Mouse (Mus musculus): ENCODE data around the gene Tgfa.

The Tgfa gene

DNA sequence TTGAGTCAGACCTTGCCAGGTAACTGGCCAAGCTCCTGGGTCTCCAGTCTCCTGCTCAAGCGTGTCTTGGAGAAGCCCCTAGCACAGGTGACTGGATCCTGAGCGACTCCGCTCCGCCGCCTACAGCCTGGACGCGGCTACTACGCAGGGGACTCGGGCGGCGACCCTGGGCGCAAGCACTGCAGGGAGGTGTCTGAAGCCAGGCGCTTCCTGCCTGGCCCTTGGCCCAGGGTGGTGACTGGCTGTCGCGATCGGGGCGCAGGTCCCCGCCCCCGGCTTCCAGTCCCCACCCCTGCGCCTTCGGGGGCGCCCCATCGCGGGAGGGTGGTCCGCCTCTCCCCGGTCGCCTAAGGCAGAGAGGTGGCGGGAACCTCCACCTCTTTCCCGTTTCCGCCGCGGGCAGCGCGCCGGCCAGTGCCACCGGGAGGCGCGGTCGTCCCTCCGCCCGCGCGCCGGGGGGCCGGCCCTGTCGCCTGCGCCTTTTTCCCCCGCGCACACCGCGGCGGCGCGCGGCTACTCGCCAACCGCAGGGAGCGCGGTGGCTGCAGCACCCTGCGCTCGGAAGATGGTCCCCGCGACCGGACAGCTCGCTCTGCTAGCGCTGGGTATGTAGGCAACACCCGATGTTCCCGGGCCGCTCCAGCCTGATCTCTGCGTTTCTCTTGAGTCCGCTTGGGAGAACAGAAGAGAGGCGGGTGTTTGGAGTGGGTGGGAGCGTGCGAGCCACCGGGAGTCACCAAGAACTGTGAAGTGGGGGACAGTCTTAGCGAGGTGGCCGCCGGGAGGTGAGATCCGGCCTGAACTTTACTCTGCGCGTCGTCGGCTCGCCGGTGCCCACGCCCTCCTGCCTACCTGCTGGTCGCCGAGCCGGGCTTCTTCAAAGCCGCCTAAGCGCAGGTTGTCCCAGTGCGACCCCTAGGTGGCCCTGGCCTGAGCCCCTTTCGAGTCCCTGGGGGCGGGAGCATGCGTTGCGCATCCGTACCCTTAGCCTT, at the start of gene Tgfa:
Gene Tgfa (plus strand): TSS at position 283 of the 992 bp plus-strand sequence.
- DNase-seq (ENCODE audit: low read depth, low spot score), result no peak

DNA sequence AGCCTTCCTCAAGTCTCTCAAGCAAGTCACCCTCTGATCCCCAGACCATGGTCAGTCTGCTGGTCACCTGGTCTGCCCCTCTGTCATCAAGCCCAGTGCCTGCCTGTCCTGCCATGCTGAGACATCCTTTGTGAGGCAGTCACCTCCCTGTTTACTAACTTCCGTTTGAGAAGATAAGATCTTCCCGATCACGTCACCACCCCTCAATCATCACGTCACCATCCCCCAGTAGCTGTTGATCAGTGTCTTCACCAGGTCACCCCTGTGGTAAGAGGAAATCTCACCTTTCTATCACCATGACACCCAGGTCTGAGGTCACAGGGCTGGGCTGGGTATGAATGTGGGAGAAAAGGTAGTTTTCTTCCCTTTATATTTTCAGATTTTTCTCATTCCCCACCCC, 46.5 kb upstream of the Tgfa start:
- no peak for DNase-seq (ENCODE audit: low read depth, low spot score)

DNA sequence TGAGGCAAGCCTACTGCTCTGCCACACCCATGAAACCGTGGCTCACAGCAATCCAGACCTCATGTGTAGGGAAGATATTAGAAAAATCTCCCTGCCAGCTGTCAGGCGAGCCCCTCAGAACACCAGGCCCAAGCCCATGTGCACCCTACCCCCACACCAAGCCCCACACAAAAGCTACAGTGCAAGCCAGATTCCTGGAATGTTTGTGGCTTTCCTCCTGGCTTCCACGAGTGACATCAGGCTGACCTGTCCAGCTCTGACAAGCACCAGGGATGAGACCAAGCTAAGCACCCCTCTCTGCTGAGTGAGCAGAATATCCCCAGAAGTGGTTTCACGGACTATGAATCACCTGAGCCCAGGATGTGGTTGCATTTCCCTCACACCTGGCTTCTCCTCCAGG, 46.0 kb upstream of the Tgfa start:
- no peak for DNase-seq (ENCODE audit: low read depth, low spot score)

DNA sequence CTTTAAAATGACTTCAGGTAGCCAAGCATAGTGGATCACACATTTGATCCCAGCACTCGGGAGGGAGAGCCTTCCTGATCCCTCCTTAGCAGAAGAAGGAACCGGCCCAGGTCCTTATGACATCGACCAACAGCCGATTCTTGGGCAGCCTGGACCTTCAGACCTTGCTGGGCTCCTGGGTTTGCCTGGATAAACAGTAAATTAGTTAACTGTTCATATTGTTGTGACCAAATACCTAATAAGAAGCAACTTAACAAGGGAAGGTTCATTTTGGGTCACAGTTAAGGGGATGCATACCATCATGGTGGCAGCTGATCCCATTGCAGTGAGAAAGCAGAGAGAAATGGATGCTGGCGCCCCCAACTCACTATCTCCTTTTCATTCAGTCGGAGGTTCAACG, 42.3 kb upstream of the Tgfa start:
- DNase-seq (ENCODE audit: low read depth, low spot score), result no peak

DNA sequence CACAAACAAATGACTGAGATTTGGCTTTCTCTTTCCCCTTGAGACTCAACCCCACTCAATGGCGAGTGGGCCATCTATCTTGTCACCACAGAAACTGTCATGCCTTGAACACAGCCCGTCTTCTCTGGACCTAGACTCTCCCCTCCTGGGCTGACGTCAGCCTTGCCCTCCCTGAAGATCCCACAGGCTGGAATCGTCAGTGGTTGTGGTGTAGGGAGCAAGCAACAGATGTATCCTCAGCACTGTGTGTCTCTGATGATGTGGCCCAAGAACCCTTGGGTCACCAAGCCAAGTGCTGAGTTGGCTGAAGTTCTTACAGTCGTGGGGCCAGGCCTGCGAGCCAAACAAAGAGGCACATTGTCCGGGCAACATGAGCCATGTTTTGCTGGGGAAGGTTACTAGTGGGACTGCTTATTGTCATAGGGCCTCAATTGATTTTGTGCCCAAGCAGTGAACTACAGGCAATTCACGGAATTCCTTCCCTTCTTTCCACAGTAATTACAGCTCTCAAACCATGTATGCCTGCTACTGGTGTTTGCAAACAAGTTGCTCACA, 41.5 kb upstream of the Tgfa start:
- DNase-seq (ENCODE audit: low read depth, low spot score), result no peak

DNA sequence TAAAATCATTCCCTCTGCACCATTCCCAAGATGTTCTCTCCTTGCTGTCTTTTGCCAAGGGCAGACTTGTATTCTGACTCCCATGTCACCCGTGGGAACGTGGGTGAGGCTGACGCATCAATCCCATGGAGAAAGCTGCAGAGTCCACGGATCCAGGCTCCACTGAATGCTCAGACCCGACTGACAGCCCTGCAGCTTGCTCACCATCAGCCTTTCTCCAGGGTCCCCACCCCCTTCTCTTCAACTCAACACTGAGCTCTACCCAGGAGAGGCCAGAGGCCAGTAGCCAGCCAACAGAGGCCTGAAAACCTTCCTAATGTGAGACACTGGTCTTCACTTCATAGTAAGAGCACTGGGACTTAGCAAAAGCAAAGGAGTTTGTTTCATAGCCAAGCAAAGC, 41.0 kb upstream of the Tgfa start:
- DNase-seq (ENCODE audit: low read depth, low spot score), result no peak

DNA sequence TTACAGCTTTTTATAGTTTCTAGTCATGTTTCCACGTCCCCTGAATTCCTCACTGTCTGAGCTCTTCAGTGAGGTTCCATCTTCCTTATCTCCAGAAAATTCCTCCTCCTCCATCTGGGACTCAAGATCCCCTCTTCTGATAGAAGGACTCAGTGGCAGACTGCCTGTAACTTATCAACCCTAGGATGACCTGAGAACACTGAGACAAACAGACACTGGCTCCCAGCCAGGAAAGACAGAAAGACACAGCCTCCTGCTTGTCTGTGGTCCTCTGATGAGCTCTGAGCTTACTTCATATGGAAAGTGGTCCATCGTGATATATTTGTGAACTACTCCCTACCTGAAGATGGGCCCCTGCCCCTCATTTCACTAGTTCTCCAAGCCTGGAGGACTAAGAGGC, 40.5 kb upstream of the Tgfa start:
- DNase-seq (ENCODE audit: low read depth, low spot score), result no peak

DNA sequence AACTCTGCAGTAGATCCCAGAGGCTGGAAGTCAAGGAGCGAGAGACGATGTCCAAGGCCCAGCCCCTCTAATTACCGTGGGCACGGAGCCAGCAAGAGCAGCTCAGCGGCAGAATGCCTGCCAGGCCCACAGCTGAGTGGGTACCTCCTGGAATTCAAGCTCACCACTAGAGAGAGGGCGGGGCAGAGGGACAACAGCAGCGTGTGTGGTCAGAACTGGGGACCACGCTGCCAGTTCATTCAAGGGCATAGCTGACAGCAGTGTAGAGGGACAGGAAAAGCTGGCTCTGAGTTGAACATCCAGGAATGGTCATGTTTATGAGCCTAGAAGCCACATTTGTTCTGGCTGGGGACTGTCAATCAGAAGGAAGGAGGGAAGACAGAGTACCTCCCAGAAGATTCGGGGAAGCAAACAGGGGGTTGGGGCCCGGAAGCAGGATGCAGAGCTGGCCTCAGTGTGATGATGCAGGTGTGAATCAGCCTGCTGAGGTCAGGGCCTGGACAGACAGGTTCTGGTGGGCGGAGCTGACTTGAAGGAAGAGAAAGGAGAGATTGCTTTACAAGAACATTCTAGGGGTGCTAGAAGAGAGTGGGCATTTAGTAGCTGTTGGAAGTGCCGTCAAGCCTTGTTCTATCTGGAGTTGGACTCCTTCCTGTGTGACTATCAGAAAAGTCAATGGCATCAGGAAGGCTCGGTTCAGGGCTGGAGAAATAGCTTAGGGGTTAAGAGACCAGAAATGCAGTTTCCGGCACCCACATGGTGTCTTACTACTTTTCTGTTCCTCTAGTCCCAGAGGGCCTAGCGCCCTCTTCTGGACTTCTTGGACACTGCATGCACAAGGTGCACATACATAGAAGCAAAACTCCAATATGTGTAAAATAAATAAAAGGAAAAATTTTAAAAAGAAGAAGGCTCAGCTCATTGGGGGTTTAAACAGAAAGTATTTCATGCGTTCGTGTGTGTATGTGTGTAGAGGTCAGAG, 37.5 kb upstream of the Tgfa start:
- DNase-seq (ENCODE audit: low read depth, low spot score), result peak; percentile 4

DNA sequence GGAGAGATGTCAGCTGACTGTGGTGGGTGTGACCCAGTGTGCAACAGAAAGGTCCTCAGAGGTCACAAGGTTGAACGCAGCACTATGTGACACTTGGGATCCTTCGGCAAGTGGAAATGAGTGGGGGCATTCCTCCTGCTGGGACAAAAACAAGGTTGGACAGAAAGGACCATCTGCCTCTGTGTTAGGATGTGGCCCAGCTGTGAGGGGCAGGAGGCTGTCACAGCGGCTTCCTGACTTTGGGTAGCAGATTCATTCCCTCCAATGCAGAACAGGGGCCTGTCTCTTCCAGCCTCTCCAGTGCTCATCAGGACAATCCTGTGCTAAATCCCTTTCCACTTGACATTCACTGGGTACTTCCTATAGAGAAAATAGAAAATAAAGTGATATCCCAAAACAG, 34.1 kb upstream of the Tgfa start:
- DNase-seq (ENCODE audit: low read depth, low spot score), result no peak

DNA sequence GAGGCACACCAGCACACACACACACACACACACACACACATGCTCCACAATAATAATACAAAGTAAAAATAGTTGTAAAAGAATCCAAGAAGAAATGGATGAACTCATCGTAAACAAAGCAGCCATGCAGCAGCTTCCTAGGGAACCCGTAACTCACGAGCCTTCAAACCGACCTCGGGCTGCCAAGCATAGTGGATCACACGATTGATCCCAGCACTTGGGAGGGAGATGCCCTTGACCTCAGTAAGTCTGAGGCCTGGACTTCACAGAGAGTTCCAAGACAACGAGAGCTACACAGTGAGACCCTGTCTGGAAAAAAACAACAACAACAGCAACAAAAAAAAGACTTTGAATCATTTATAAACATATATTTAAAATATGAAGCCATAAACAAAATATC, 33.4 kb upstream of the Tgfa start:
- DNase-seq (ENCODE audit: low read depth, low spot score), result no peak

DNA sequence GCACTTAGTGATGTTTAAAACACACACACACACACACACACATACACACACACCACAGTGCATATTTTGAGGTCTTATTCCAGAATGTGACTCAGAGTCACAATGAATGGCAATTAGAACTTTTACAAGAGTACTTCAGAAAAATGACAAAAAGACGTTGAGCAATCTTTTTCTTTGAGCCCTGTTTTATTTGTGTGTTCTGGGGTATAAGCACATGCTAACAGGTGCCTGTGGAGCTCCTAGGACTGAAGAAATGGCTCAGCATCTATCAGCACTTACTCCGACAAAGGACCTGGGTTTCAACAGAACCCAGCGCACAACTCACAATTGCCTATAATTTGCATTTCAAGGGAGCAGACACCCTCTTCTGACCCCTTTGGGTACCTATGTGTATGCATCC, 31.0 kb upstream of the Tgfa start:
- no peak for DNase-seq (ENCODE audit: low read depth, low spot score)

DNA sequence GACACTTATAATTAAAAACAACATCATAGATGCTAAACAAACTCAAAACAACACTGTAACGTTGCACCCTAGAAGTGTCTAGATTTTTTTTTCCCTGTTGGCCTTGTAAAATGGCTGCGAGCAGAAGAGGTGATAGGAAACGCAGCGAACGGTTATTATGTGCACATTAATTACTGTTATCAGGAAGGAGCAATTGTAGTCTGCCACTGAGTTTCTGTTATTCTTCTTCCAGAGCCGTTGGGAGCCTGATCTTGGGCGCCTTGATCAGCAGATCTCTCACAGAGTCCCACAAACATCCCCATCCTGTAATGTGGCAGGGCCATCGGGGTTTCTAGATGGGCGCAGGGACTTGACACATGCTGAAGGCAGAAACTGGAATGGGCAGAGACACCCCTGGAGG, 28.6 kb upstream of the Tgfa start:
- DNase-seq (ENCODE audit: low read depth, low spot score), result no peak

DNA sequence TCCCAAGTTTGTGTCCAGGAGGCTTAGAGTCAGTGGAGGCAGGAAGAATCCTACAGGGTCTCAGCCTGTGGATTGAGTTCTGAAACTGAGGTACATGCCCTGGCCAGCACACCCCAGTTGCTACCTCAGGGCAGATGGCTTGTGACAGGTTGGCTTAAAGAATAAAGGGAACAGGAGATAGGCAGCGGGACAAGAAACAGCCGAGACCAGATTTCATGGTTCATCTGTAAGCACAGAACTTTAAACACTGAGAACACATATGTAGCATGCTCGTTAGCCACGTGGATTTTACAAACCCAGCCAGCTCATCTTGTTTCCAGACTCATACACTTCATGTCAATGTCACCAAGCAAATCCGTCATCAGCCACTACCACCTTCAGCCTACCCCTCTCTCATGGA, 27.2 kb upstream of the Tgfa start:
- DNase-seq (ENCODE audit: low read depth, low spot score), result no peak

DNA sequence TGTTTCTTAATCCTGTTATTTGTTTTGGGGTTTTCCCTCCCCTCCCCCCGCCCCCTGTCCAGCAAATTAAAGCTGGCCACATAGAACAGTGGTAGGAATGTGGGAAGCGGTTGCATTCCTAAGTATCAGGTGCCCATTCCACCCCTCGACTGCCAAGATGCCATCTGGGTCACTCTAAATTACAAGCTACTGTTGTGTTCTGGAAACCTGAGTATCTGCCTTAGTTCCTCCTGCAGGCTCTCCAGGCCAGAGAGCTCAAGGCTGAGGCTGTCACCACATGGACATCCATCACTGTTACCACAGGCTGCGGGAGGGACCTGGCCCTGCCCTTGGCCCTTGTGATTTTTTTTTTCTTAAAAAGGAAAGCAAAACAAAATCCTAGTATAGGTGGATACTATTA, 25.9 kb upstream of the Tgfa start:
- no peak for DNase-seq (ENCODE audit: low read depth, low spot score)

DNA sequence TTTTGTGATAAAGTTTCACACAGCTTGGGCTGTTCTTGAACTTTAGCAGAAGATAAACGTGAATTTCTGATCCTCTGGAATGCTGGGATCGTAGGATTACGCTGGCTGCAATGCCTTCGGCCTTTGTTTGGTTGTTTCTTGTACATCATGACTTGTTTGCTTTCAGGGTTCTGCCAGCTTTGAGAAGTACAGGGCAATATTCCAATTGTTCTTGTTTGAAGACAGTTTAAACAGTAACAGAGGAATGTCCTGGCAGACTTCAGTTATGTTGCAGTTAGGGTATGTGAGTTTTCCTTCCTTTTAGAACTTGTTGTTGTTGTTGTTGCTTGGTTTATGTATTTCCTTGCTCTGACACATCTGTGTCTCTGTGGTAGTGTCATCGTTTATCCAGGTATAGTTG, 18.8 kb upstream of the Tgfa start:
- DNase-seq (ENCODE audit: low read depth, low spot score), result no peak

DNA sequence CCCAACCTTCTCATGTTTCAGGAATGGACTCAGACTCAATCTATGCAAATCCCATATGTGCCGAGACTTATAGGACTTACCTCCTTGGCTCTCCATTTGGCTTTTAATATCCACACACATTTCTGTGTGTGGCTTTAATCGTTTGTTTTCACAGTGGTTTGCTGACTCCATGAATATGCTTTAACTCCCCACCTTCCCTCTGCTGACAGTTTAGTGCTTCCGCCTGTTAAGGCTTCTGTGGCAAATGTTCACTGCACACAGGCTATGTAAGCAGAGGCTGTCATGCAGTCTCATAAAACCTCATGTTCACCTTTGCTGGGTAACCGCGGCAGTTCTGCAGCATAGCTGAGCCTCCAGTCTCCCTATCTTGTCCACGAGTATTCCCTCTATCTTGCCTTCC, 18.3 kb upstream of the Tgfa start:
- no peak for DNase-seq (ENCODE audit: low read depth, low spot score)

DNA sequence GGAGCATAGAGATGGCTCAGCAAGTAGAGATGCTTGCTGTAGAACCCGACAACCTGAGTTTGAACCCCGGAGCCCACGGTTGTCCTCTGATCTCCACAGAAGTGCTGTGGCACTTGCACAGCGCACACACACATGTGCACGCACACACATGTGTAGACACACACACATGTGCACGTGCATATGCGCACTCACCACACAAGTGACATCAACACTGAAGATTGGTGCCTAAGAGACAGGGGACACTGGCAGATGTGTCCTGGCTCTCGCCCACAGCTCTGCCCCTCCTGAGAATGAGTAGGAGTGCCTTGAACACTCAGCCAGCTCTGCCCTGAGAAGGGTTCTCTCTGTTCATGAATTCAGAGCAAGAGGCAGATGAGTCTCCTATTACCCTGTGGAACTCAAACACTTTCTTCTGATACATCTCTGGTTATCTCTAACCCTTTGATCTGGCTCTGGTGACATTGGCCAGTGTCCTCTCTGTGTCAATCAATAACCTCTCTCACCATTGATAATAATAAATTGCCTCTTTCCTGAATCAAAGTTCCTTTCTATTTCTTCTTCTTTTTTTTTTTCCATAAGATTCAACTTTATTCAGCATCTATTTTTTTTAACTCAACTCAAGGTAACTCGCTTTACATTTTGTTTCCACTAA, 17.6 kb upstream of the Tgfa start:
- no peak for DNase-seq (ENCODE audit: low read depth, low spot score)

DNA sequence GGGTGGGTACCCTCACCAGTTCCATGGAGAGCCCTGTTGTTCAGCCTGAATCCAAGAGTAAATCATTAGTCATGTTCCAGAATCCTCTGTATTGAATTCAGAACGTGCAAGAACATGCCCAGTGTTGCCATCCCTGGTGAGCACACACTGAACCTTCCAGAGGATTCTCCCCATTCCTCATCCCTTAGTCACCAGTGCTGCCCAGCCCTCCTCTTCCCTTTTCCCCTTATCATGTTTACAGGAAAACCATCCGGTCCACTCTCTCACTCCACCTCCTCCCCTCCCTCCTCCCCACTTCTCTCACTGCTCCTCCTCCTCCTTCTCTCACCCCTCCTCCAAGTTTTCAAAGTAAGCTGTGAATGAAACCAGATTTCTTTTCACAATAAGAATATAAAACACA, 14.4 kb upstream of the Tgfa start:
- DNase-seq (ENCODE audit: low read depth, low spot score), result no peak

DNA sequence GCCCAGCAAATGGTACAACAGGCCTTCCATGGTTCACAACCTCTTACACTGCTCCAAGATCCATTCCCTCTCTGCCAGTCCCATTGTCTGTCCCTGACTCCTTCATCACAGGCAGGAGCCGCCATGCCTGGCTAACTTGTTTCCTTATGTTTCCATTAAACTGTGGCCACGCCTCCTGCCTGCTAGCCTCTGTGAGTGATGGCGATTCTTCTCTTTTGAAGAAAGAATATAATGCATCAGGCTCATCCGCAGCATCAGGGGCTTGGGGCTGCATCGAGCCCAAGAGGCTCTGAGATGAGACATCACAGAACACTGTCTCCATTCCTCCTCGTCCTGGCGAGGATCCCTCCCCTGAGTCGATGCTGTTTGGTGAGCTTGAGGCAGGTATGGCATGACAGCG, 13.0 kb upstream of the Tgfa start:
- DNase-seq (ENCODE audit: low read depth, low spot score), result no peak

DNA sequence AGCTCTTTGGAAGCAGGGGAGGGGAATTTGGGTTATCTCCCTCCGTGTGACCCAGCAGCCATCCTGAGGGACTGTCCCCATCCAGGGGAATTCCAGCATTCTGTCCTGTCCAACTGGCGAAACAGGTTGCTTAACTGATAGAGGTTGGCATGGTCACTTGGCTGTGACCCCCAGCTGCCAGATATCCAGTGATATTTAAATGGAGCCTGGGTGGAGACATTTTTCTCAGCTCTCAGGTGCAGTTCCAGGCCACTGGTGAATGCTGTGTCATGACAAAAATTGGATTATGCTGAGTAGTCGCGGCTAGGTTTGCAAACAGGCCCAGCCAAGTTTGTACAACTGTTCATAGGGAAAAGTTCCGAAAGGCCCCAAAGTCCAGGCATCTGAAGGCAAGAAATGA, 12.4 kb upstream of the Tgfa start:
- DNase-seq (ENCODE audit: low read depth, low spot score), result no peak

DNA sequence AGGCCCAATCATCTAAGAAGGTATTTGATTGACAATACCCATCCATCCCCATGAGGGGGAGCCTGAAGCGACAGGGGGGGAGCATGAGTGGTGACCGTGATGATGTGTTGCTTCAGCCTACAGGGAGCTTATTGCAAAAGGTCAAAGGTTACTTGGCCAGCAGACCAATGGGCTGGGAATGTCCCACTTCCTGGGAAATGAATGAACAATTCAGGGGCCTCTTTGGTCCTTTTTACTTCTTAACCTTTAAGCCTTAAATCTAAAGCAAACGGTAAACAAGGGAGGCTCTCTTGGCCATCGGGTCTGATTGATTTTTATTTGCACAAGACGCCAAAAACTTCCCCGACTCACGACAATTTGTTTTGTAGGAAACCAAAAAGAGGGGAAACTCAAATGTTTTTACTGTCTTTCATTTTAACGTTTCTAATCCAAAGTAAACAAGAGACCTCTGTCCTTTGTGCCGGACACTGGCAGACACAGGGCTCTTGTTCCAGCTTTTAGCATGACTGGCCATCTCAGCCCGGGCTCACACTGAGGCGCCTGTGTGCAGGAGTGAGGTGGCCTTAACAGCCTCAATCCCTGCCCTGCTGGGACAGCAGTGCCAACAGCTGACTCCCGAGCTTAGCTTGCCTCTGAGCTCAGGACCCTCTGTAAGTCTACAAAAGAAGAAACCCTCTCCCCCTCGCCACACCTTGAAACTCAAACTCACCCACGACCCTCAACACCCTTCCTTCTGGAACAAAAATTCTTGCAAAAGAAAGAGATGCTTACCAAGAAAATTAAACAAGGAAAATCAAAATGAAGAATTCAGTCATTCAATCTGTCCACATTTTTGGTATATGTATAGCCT, 8.7 kb upstream of the Tgfa start:
- no peak for DNase-seq (ENCODE audit: low read depth, low spot score)
